In genomic region chr5:138995721-138996311, GRCm38 (mm10) we compare ENCODE assay signal across 8 mouse cellular contexts. TPM values are rescaled to one million over a fixed set of nuclear protein-coding genes. Genes with fewer than 3 reads are reported as not detected.
DNase-seq lines count a peak whose midpoint lies in the region; ATAC-seq and TF ChIP-seq lines count a peak whose summit lies in the region.

No protein-coding gene starts in this region.

- ATAC-seq in monocyte, adult 5-6 weeks (replicated peaks; ENCODE audit: insufficient number of reproducible peaks, low FRiP score, low TSS enrichment, poor library complexity, severe bottlenecking) = no peak

- H3K9ac ChIP-seq in ES-E14 (ENCODE audit: insufficient read depth, low read depth, low read length, poor library complexity, severe bottlenecking) = peak overlapping the region; percentile 80

- H3K36me3 ChIP-seq in ES-E14 (ENCODE audit: control insufficient read depth, insufficient read depth, low read length, poor library complexity, severe bottlenecking) = peaks cover 10% of the 10 kb centered on the region

- TF ChIP-seq CTCF in cerebellum, adult 2 months (IDR thresholded peaks at IDR 0.05; ENCODE audit: borderline replicate concordance, insufficient read depth, low read depth, low read length) = 0 out of 2 replicates have a peak, but pooled peaks have one; percentile 25
- TF ChIP-seq CTCF in lung, adult 2 months (IDR thresholded peaks at IDR 0.05; ENCODE audit: insufficient read depth, low read length) = no peak

- peak overlapping the region; percentile 75 to 94 for H3K4me3 ChIP-seq in ES-E14 (ENCODE audit: insufficient read depth in 1 of 2, low read depth in 1 of 2, low read length in 2 of 2, poor library complexity in 1 of 2, severe bottlenecking in 1 of 2)
- peak overlapping the region; percentile 65 for H3K4me3 ChIP-seq in cerebellum, adult 2 months (replicated peaks; ENCODE audit: insufficient read depth, low read depth, low read length)
- H3K4me3 ChIP-seq in lung, adult 2 months (replicated peaks; ENCODE audit: extremely low read depth, low read depth, low read length) = peak overlapping the region; percentile 73

- no peak for DNase-seq in ES-E14 (ENCODE audit: low read depth, low spot score)
- DNase-seq in cerebellum, adult 2 months = peak; percentile 73 to 79
- DNase-seq in frontal cortex, adult 2 months (ENCODE audit: extremely low spot score in 1 of 2, low spot score in 1 of 2) = peak; percentile 36 to 60
- DNase-seq in heart, postnatal 4 days = peak; percentile 87
- peak; percentile 51 to 69 for DNase-seq in layer of hippocampus, adult 8-10 months (ENCODE audit: low spot score in 2 of 2)
- DNase-seq in lung, adult 2 months = peak; percentile 80
- DNase-seq in ovary, postnatal 10 days (ENCODE audit: low spot score) = peak; percentile 45

- H3K9me3 ChIP-seq in ES-E14 (ENCODE audit: control insufficient read depth, insufficient read depth, low read depth, low read length) = no peaks in the 10 kb centered on the region

- peaks cover 2% of the 10 kb centered on the region; the same call in 1 of the 2 replicates for H3K27me3 ChIP-seq in cerebellum, adult 2 months (ENCODE audit: control insufficient read depth, insufficient read depth, low read length)

- 0 out of 2 replicates have a peak, but pooled peaks have one; percentile 8 for TF ChIP-seq POLR2A in cerebellum, adult 2 months (IDR thresholded peaks at IDR 0.05; ENCODE audit: borderline replicate concordance, insufficient read depth, low read length)
- TF ChIP-seq POLR2A in lung, adult 2 months (IDR thresholded peaks at IDR 0.05; ENCODE audit: borderline replicate concordance, extremely low read depth, low read depth, low read length) = peak; percentile 33; the same call in 1 of the 2 replicates

- WGBS in cerebellum, adult 2 months = under 1% methylated on average over 51 of the region's 52 CpGs
- WGBS in lung, adult 2 months = 3% methylated on average over 51 of the region's 52 CpGs

- in situ Hi-C loops in ES-E14 (cut with MboI; ENCODE audit: low sequenced_read_pairs in 2 of 2, unreplicated experiment in 2 of 2) = loop anchor here (5.0 to 10.0 kb wide), 3 partner anchors 541 to 909 kb away; partner anchors contain the start of genes Elfn1 (in 1 of the 2) and Uncx (in 1 of the 2)

- H3K4me1 ChIP-seq in ES-E14 (ENCODE audit: control insufficient read depth in 2 of 2, insufficient read depth in 2 of 2, low read length in 2 of 2, poor library complexity in 1 of 2) = peaks cover 3 to 24% of the 10 kb centered on the region in 2 experiments
- peaks cover 10% of the 10 kb centered on the region for H3K4me1 ChIP-seq in cerebellum, adult 2 months (ENCODE audit: control insufficient read depth, insufficient read depth, low read length)
- peaks cover 23% of the 10 kb centered on the region for H3K4me1 ChIP-seq in lung, adult 2 months (ENCODE audit: control insufficient read depth, insufficient read depth, low read length)

- H3K27ac ChIP-seq in ES-E14 (ENCODE audit: insufficient read depth, low read depth, low read length, poor library complexity, severe bottlenecking) = peak overlapping the region; percentile 70
- H3K27ac ChIP-seq in cerebellum, adult 2 months (ENCODE audit: insufficient read depth, low read length) = peak overlapping the region; percentile 31; the same call in 1 of the 2 replicates

TF ChIP-seq in ES-E14, 5 proteins besides CTCF, POLR2A, EP300 and RAD21:
- no peak for TF ChIP-seq HCFC1 (IDR thresholded peaks at IDR 0.05; ENCODE audit: borderline replicate concordance, insufficient read depth, low read length)
- TF ChIP-seq ZC3H11A (IDR thresholded peaks at IDR 0.05; ENCODE audit: borderline replicate concordance, low read depth, low read length) = no peak
- TF ChIP-seq MAFK (IDR thresholded peaks at IDR 0.05; ENCODE audit: insufficient read depth, low read depth, low read length) = no peak
- no peak for TF ChIP-seq ZNF384 (IDR thresholded peaks at IDR 0.05; ENCODE audit: low read depth, low read length)
- no peak for TF ChIP-seq CHD2 (IDR thresholded peaks at IDR 0.05; ENCODE audit: low read depth, low read length)
TF ChIP-seq in ES-E14: peak in this region for 0.

RNA-seq across cellular contexts. Expression of gene Pdgfa, which starts 1.4 kb away (rescaled TPM):
- 81.5 and 84.9 TPM in 2 replicates for total RNA-seq in ES-E14 (2012; rRNA removed)
- 23.0 and 35.3 TPM in 2 replicates for polyA plus RNA-seq in cerebellum, adult 2 months (2012; rRNA removed)
- 34.6 and 43.0 TPM in 2 replicates for polyA plus RNA-seq in frontal cortex, adult 2 months (2012; rRNA removed)
- 10 to 100 TPM; 54.5 to 59.3 TPM for total RNA-seq in heart, postnatal 4 days (2021)
- total RNA-seq in layer of hippocampus, adult 8-10 months (2022) = 10 to 100 TPM; 41.3 to 48.8 (median 46.4) TPM
- polyA plus RNA-seq in lung, adult 2 months (2012; rRNA removed) = 91.5 and 105 TPM in 2 replicates
- total RNA-seq in monocyte, adult 5-6 weeks (2017) = 1.1 to 1.7 TPM in 2 of 3 replicates, not detected in the other

Comparison
In these comparisons a context has a peak if more than half of its experiments do, and no peak if none do; other contexts are left out.
1. RNA of gene Pdgfa, which starts 1.4 kb away (total RNA-seq): 81.5 to 84.9 TPM in ES-E14, 54.5 to 59.3 TPM in heart, postnatal 4 days and 41.3 to 48.8 TPM in layer of hippocampus, adult 8-10 months; 1.1 to 1.7 TPM in monocyte, adult 5-6 weeks; every median in the first group is over 10 times any median in the second.
2. Peak in every context shown above with its lines, with median percentiles within 50 percentile points of each other: H3K4me3 ChIP-seq.